Mouse (Mus musculus): ENCODE measurements around the gene Nipal3.
A peak's percentile ranks its signal among the peaks of the same experiment; 100 is the strongest.

Nipal3 gene

DNA sequence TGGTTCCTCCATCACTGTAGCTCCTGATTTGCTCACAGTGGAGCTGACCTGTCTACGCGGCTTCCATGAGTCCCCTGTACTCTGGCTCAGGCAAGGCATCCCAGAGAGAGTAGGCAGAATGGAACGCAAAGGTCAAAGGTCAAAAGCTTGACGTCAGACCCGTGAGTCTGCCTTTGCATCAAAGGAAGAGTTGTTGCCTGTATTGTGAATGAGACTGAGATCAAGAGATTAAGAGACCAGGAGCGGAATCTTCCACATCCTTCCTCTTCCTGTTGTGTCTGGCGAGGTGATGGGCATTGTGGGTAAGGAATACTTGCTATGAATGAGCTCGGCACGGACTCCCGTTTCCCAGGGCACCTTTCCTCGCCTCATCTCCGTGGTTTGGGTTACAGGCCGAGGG, 58.5 kb downstream of the Nipal3 start:
- no peak for DNase-seq (ENCODE audit: low read depth, low spot score)

- no peak for DNase-seq (ENCODE audit: low read depth, low spot score)
Observed at GRCm38 (mm10) chr4:135434395-135434789, 60.4 kb downstream of the Nipal3 start.

DNA sequence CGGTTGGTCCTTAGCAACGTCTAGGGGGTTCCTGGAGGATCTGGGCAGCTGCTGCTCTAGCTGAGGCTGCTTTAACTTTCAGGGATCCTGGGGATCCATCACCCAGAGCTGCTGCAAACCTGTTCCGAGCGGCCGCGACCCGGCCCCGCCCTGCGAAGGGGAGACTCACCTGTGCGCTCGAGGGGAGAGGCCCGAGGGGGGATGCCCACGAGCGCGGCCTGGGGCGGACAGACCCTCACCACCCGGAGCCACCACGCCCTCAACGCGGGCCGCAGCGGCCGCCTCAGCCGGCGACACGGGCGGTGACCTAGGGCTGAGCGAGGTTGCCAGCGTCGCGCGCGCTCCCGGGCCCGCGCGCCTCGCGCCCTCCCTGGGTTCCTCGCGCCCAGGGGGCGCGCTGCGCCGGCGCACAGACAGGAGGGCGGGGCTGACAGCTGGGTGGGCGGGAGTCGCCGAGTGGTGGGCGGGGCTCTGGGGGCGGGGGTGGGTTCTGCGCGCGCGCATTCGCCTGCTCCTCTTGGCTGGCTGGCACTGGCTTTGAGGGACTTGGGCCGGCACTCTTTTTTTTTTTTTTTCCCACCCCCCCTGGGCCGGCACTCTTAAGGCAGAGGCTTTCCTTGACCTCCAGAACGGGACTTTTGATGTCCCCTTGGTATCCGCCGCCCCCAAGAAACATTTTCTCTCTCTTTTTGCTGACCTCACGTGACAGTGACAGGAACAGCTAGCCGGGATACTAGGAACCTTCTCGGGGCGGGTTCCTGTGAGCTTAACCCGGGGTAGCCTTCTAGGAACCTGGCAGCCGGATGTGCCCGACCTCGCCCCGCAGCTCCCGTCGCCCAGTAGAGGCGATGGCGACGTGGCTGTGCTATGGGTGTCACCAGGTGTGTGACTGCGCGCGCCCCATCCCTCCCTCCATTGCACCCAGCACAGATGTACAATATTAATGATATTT, 61.1 kb downstream of the Nipal3 start, which contains the start of gene Rcan3:
TSS of gene Rcan3 (minus strand) at position 411 of the 952 bp plus-strand sequence.
- DNase-seq (ENCODE audit: low read depth, low spot score), result peak; percentile 50

- DNase-seq (ENCODE audit: low read depth, low spot score), result no peak
Observed at GRCm38 (mm10) chr4:135433086-135433442, 61.8 kb downstream of the Nipal3 start.

GRCm38 (mm10) chr4:135429990-135430760, 64.7 kb downstream of the Nipal3 start:
- DNase-seq (ENCODE audit: low read depth, low spot score), result no peak

DNA sequence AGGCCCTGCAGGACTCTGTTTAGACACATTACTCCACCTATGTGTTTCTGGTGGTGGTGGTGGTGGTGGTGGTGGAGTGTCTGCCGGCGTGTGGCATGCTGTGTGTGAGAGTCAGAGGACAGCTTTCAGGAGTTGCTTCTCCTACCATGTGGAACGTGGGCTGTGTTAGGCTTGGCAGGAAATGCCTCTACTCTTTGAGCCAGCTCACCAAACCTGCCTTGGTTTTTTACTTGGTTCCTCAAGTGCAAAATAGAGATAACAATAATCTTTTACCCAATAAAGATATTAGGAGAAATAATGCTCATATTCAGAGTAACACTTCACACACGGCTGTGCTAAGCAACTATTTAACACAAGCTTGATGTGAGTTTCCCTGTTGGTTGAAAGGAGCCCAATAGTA, 65.5 kb downstream of the Nipal3 start:
- no peak for DNase-seq (ENCODE audit: low read depth, low spot score)

- no peak for DNase-seq (ENCODE audit: low read depth, low spot score)
Observed at GRCm38 (mm10) chr4:135426587-135426986, 68.3 kb downstream of the Nipal3 start.

DNA sequence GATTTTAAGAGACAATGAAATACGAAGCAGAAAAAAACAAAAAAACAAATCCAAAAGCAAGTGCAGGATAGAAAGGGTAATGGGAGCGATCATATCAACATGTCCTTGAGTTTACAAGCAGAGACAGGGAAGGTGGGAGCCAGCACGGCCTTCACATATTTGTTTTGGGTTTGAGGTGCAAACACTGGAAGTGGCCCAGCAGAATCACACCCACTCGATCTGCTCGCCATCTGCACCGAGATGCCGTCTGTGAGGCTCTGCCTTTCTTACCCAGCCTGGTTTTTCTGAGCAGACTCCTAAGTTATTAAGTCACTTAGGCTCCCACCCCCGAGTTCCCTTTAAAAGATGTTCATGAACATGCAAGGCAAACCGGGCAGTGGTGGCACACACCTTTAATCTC, 69.2 kb downstream of the Nipal3 start:
- peak; percentile 76 for DNase-seq (ENCODE audit: low read depth, low spot score)

GRCm38 (mm10) chr4:135420961-135421360, 73.9 kb downstream of the Nipal3 start:
- DNase-seq (ENCODE audit: low read depth, low spot score), result no peak

DNA sequence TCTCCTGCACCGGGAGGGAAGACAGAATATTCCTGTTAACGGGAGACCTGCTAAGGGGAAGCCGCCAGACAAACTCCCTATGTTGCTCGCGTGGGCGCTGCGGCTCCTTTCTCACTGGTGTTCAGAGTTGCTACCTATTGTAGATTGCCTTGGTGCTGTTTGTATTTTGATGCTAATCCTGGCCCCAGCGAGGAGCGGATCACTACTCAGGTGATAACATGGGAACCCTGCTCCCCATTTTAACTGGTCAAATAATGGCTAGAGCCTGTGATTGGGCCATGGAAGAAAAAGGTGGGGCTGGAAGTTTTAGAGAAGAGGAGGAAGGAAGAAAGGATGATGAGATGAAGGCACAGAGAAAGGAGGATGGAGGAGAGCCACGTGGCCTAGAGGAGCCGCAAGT, 74.4 kb downstream of the Nipal3 start:
- DNase-seq (ENCODE audit: low read depth, low spot score), result no peak

GRCm38 (mm10) chr4:135419996-135420395, 74.8 kb downstream of the Nipal3 start:
- no peak for DNase-seq (ENCODE audit: low read depth, low spot score)

DNA sequence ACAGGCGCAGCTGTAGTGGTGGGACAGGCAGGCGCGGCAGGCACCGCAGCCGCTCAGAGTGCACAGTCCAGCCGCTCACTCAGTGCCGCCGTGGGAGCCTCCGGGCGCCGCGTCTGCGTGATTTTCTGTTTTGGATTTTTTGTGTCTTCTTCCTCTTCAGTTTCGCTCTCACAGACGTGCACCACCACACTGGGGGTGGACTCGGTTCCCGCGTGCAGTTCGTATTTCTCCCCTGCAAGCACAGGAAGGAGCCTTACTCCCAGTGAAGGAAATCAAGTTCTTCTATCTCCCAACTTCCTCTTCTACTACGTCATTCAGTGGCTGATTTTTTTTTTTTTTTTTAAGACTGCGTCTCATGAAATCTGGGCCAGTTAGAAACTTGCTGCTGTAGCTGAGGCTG, 78.5 kb downstream of the Nipal3 start:
- DNase-seq (ENCODE audit: low read depth, low spot score), result no peak

- DNase-seq (ENCODE audit: low read depth, low spot score), result no peak
Observed at GRCm38 (mm10) chr4:135413491-135413890, 81.3 kb downstream of the Nipal3 start.

DNA sequence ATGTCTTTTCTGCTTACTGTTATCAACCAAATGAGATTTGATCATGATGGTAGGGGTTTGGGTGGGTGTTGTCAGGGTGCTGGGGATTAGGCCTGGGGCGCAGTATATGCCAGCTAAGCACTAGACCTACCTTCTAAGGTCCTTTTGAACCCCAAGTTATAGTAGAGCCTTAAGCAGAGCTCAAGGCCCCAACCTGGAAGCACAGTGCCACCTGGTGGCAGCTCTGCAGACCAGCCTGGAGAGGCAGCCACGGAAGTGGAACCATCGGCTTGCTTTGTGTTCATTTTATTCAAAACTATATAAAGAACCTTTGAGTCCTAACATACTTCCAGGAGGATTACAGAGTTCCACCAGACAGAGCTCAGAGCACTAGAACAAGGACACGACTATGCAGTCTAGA, 83.2 kb downstream of the Nipal3 start:
- DNase-seq (ENCODE audit: low read depth, low spot score), result no peak

DNA sequence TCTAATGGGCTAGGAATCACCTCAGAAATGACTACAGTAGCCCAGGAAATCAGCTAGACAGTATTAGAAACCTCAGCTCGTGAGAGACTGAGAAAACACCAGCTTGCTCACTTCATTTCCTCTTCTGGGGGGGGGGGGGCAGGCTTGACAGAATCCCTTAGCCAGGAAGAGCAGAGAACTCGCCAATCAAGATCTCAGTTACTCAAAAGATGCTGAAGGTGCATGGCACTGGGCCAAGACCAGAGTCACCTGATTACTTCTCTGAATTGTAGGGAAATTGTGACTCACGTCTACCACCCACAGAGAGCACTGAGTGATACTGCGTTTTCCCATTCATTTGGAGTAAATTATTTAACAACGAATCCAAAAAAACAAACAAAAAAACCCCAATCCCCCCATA, 88.7 kb downstream of the Nipal3 start:
- peak; percentile 31 for DNase-seq (ENCODE audit: low read depth, low spot score)

GRCm38 (mm10) chr4:135404916-135405315, 89.9 kb downstream of the Nipal3 start:
- DNase-seq (ENCODE audit: low read depth, low spot score), result no peak

DNA sequence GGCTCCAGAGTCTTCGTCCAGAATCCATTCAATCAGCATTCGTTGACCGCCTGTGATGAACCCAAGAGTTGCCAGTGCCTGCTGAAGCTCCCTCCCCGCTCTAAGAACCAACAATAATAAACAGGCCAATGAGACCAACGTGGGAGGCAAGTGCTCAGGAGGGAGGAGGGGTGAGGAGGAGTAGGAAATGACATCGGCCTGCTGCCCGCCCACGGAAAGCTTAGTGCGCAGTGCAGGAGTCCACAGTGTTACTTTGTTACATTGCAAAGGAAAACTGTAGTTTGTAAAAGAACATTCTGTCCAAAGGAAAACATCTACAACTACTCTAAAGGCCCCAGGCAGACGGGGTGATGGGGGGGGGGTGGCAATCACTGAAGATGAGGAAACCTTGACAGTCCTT, 90.8 kb downstream of the Nipal3 start:
- DNase-seq (ENCODE audit: low read depth, low spot score), result no peak

DNA sequence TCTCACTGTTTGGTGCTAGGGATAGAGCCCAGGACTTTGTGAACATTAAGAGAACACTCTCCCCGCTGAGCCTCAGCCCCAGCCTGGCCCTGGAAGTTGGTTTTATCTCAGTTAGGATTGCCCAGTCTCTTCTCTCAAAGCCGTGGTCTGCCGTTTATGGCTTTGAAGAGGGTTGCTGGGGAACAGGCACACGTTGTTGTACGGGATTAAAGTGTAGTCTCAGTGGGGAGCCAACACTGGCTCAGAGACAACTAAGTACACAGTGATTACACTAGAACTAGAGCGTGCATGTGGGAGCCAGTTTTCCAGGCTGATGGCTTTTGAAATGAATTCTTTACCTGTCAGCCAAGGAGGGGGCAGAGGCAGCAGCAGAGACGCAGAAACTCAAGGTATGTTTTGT, 93.0 kb downstream of the Nipal3 start:
- no peak for DNase-seq (ENCODE audit: low read depth, low spot score)

- no peak for DNase-seq (ENCODE audit: low read depth, low spot score)
Observed at GRCm38 (mm10) chr4:135397991-135398390, 96.8 kb downstream of the Nipal3 start, which contains the start of gene Ncmap. TSS of gene Ncmap (minus strand) at chr4:135398227.

- no peak for DNase-seq (ENCODE audit: low read depth, low spot score)
Observed at GRCm38 (mm10) chr4:135397551-135397950, 97.3 kb downstream of the Nipal3 start.

- no peak for DNase-seq (ENCODE audit: low read depth, low spot score)
Observed at GRCm38 (mm10) chr4:135396303-135396702, 98.5 kb downstream of the Nipal3 start.
